Mouse (Mus musculus): ENCODE data around the gene E4f1.
A peak's percentile ranks its signal among the peaks of the same experiment; 100 is the strongest.

DNA sequence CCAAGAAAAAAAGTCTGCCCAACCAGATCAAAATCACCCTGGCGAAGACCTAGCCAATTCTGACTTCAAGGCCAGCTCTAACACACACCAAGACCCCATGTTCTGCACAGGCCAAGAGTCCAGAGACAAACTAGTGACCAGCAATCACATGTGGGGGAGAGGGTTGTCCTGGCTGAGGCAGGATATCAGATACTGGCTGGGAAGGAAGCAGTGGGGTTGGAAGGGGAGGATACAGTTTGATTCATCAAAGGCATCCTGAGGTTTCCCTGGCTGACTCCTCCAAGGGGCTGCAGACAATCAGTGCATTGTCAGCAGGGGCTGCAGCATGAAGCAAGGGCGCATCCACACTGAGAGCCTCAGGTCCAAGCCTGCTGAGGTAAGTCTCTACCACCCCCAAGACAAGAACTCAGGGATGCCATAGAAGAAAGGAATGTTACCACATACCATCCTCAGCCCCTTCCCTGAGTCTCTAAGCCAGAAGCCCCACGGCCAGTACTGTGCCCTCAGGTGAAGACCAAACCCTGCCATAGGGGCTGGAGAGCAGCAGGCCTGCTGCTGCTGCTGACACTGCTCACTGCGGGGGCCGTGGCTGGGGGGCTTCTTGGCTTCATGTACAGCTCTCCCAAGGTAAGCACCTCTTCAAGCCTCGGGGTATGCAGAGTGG, 3.6 kb upstream of the E4f1 start, which contains the start of gene Bricd5:
- TF ChIP-seq CTCF (IDR thresholded peaks at IDR 0.05; ENCODE audit: low read depth, low read length) (no peak), GATA1 (IDR thresholded peaks at IDR 0.05; ENCODE audit: borderline replicate concordance, low read length) (no peak), POLR2AphosphoS5 (IDR thresholded peaks at IDR 0.05; ENCODE audit: insufficient replicate concordance, low read depth, low read length) (0 out of 2 replicates have a peak, but pooled peaks have one; percentile 20), TAL1 (conservative IDR thresholded peaks at IDR 0.05; ENCODE audit: low read depth, low read length) (no peak)
